Mouse (Mus musculus) MEL (cell line): Measurements from ENCODE around the gene Ssu2.

ENCODE experiments used
- GABPA ChIP-seq: IDR thresholded peaks from 2 replicates; pipeline ENCODE4 v1.6.1; 2012; ENCODE audit warnings: low read depth, mild to moderate bottlenecking, inconsistent platforms, low read length, improper control_type of control experiment, moderate library complexity
- RCOR1 ChIP-seq: IDR thresholded peaks from 2 replicates; pipeline ENCODE4 v1.6.1; 2012; ENCODE audit warnings: low read depth, mild to moderate bottlenecking, inconsistent platforms, low read length, improper control_type of control experiment

DNA sequence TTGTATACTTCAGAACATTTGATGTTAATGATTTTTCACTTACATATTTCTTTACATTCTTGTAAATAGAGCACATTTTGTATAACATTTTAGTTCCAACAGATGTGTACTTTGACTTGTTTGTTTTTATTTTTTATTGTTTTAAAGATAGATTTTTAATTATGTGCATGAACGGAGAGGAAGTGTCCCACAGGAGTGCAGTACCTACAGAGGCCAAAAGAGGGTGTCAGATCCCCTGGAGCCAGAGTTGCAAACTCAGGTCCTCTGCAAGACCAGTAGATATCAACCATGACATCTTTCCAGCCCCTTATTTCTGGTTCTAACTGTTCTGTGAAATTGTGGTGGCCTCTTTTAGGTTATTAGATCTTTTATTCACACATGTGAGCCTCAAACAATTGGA is 33.1 kb upstream of the Ssu2 start:
- TF ChIP-seq RCOR1 (no peak), GABPA (no peak)
